Mouse (Mus musculus) heart, embryonic 16.5 days (tissue): ENCODE data around the gene Tom1. TPM values are rescaled to one million over a fixed set of nuclear protein-coding genes. Genes with fewer than 3 reads are reported as not detected.

Experiments used
- ATAC-seq: fragments of 200-750 bp; cut with Nextera tagmentation; replicated peaks from 2 replicates; pipeline ENCODE4 v1.8.0; 2017; ENCODE audit warnings: moderate number of reproducible peaks; ENCODE audit not compliant: insufficient read depth, low FRiP score; ENCODE audit errors: extremely low read depth
- H3K27ac ChIP-seq: fragments of 300-500 bp; sonication (generic); 2 replicates; pipeline ENCODE4 v1.5.1; 2014; ENCODE audit warnings: mild to moderate bottlenecking, low read length, control low read depth, moderate library complexity
- H3K27me3 ChIP-seq: fragments of 300-500 bp; sonication (generic); 2 replicates; pipeline ENCODE4 v1.6.1; 2014; ENCODE audit warnings: low read length, mixed read lengths; ENCODE audit not compliant: control insufficient read depth, insufficient read depth
- H3K36me3 ChIP-seq: fragments of 300-500 bp; sonication (generic); 2 replicates; pipeline ENCODE4 v1.6.1; 2014; ENCODE audit not compliant: control insufficient read depth, insufficient read depth
- H3K4me1 ChIP-seq: fragments of 300-500 bp; sonication (generic); 2 replicates; pipeline ENCODE4 v1.6.1; 2014; ENCODE audit warnings: low read length, mixed read lengths; ENCODE audit not compliant: control insufficient read depth, insufficient read depth
- H3K4me2 ChIP-seq: fragments of 300-500 bp; sonication (generic); 2 replicates; pipeline ENCODE4 v1.6.1; 2014; ENCODE audit warnings: low read depth, mild to moderate bottlenecking, control low read depth, low read length
- H3K4me3 ChIP-seq: fragments of 300-500 bp; sonication (generic); 2 replicates; pipeline ENCODE4 v1.5.1; 2014; ENCODE audit warnings: mild to moderate bottlenecking, control low read depth, low read length
- H3K9ac ChIP-seq: fragments of 300-500 bp; sonication (generic); 2 replicates; pipeline ENCODE4 v1.6.1; 2014; ENCODE audit warnings: low read length, control low read depth
- H3K9me3 ChIP-seq: fragments of 300-500 bp; sonication (generic); replicated peaks from 2 replicates; pipeline ENCODE4 v1.6.1; 2016; ENCODE audit warnings: low read length; ENCODE audit not compliant: control insufficient read depth
- WGBS: fragments of 180-500 bp; shearing (Covaris S2); extraction: QIAGEN DNeasy Blood & Tissue Kit; methylation state at CpG from one replicate; pipeline ENCODE4 v1.1.7; 2014; 5-methylcytosine and 5-hydroxymethylcytosine counted together
- polyA plus RNA-seq: library from polyadenylated mRNA; unstranded; fragments of >200 nt; fragmentation: Nextera tagmentation; extraction: Ambion mirVana; gene quantifications from 2 replicates; pipeline ENCODE4 v1.2.1, GENCODE M21; 2015

The Tom1 gene
- polyA plus RNA-seq, 1 experiment from 2014 or later: 42.3 TPM

- Histone ChIP-seq H3K9me3 (no peaks in the 10 kb centered on the region), H3K27ac (no peak overlapping the region), H3K4me2 (peak overlapping the region; percentile 75), H3K27me3 (no peaks in the 10 kb centered on the region), H3K9ac (peak overlapping the region; percentile 72), H3K36me3 (peaks cover 19% of the 10 kb centered on the region), H3K4me3 (peak overlapping the region; percentile 78), H3K4me1 (peaks cover 17% of the 10 kb centered on the region)
- no peak for ATAC-seq
- 13% methylated on average over 13 of the region's 13 CpGs for WGBS
Observed at GRCm38 (mm10) chr8:75110093-75110492, 76.6 kb downstream of the Tom1 start.

- Histone ChIP-seq H3K4me1 (no peaks in the 10 kb centered on the region), H3K9me3 (no peaks in the 10 kb centered on the region), H3K27ac (no peak overlapping the region), H3K4me3 (no peak overlapping the region), H3K27me3 (no peaks in the 10 kb centered on the region), H3K9ac (no peak overlapping the region), H3K36me3 (peaks cover 53% of the 10 kb centered on the region), H3K4me2 (no peak overlapping the region)
- no peak for ATAC-seq
- 86% methylated on average over 1 of the region's 1 CpGs for WGBS
Observed at GRCm38 (mm10) chr8:75118505-75118904, 85.0 kb downstream of the Tom1 start.

- H3K9me3 ChIP-seq: no peaks in the 10 kb centered on the region
- WGBS: 89% methylated on average over 2 of the region's 2 CpGs
- H3K4me1 ChIP-seq: no peaks in the 10 kb centered on the region
- no peak overlapping the region for H3K9ac ChIP-seq
- no peak overlapping the region for H3K4me3 ChIP-seq
- no peak for ATAC-seq
- no peak overlapping the region for H3K4me2 ChIP-seq
- no peak overlapping the region for H3K27ac ChIP-seq
- peaks cover 48% of the 10 kb centered on the region for H3K36me3 ChIP-seq
- no peaks in the 10 kb centered on the region for H3K27me3 ChIP-seq
Observed at GRCm38 (mm10) chr8:75119287-75119686, 85.8 kb downstream of the Tom1 start.

Other genes with a start within 250 kb of the Tom1 start
- gene Isx, start 160.5 kb upstream of the Tom1 start, polyA plus RNA-seq: 0.14 and 0.20 TPM in 2 replicates
- gene Hmgxb4, start 40.3 kb upstream of the Tom1 start, polyA plus RNA-seq: 17.9 and 18.9 TPM in 2 replicates
- gene Hmox1, start 59.9 kb downstream of the Tom1 start, polyA plus RNA-seq: 16.8 and 17.6 TPM in 2 replicates
- gene Mcm5, start 75.9 kb downstream of the Tom1 start, polyA plus RNA-seq: 82.3 and 87.9 TPM in 2 replicates
- 0.42 and 0.54 TPM in 2 replicates for gene Rasd2, start 180.2 kb downstream of the Tom1 start, polyA plus RNA-seq